Comparison of ENCODE assay signal across 8 mouse cellular contexts in the genomic region with DNA sequence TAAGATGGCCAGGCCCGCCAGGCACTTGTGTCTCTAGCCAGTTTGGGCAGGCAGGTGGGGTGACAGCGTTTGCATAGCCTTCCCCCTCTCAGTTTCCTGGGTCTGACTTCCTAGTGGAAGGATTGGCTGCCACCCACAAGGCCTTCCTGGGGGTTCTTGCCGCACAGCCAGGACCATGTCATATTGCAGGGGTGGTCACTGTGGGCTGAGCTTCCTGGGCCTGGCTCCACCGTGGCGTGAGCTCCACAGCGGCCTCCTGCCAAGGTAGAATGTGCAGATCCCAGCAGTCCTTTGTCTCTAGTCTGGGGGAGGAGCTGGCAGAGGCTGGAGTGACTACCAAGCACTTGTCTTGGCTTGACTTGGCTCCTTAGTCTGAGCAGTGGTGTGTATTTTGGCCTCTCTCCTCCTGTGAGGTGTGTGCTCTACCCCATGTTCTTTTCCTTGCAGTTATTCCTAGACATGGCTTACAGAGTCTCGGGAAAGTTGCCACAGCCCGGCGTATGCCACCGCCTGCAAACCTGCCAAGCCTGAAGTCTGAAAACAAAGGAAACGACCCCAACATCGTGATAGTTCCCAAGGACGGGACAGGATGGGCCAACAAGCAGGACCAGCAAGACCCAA. TPM values are rescaled to one million over a fixed set of nuclear protein-coding genes. Genes with fewer than 3 reads are reported as not detected.
DNase-seq lines count a peak whose midpoint lies in the region; ATAC-seq lines count a peak whose summit lies in the region.

No protein-coding gene starts in this region.

- peak; percentile 70; the same call in 1 of the 2 replicates for ATAC-seq in hindbrain, embryonic 15.5 days (ENCODE audit: low FRiP score, low read depth)
- ATAC-seq in erythroid progenitor cell, adult 5-6 weeks (replicated peaks; ENCODE audit: low FRiP score, poor library complexity, severe bottlenecking): no peak

- peak overlapping the region; percentile 25 for H3K4me2 ChIP-seq in hindbrain, embryonic 15.5 days

- 0 out of 2 replicates have a peak overlapping the region, but pooled peaks have one; percentile 3 for H3K9ac ChIP-seq in hindbrain, embryonic 15.5 days

- H3K27me3 ChIP-seq in hindbrain, embryonic 15.5 days: no peaks in the 10 kb centered on the region

- peaks cover 55% of the 10 kb centered on the region for H3K4me1 ChIP-seq in hindbrain, embryonic 15.5 days (replicated peaks)

- H3K36me3 ChIP-seq in hindbrain, embryonic 15.5 days: peaks cover 27% of the 10 kb centered on the region

- no peak overlapping the region for H3K4me3 ChIP-seq in hindbrain, embryonic 15.5 days

- WGBS in hindbrain, embryonic 15.5 days: 47% methylated on average over 13 of the region's 13 CpGs

- DNase-seq in adrenal gland, postnatal 10 days: peak; percentile 43
- DNase-seq in adrenal gland, adult 2 months: no peak
- DNase-seq in urinary bladder, postnatal 14 days (ENCODE audit: low spot score): peak; percentile 66
- DNase-seq in urinary bladder, adult 2 months (ENCODE audit: low spot score): no peak
- peak; percentile 49 for DNase-seq in lung, postnatal 14 days
- DNase-seq in thymus, adult 18-20 months: no peak

- peak overlapping the region; percentile 76 for H3K27ac ChIP-seq in hindbrain, embryonic 15.5 days (replicated peaks)

- H3K9me3 ChIP-seq in hindbrain, embryonic 15.5 days: no peaks in the 10 kb centered on the region

RNA-seq across cellular contexts. Expression of a gene that starts 31.9 kb away (rescaled TPM):
- total RNA-seq in adrenal gland, postnatal 10 days (2021): 100 to 1,000 TPM in 1 of 2 experiments, 10 to 100 TPM in 1; 83.4 to 102 TPM
- 100 to 1,000 TPM in 1 of 2 experiments, 10 to 100 TPM in 1; 93.5 to 104 TPM for total RNA-seq in adrenal gland, adult 2 months (2021)
- polyA plus RNA-seq in adrenal gland, adult 2 months (2012; rRNA removed): 70.0 and 82.7 TPM in 2 replicates
- 34.1 and 53.6 TPM in 2 replicates for polyA plus RNA-seq in urinary bladder, adult 2 months (2012; rRNA removed)
- 79.7 and 81.1 TPM in 2 replicates for polyA plus RNA-seq in hindbrain, embryonic 15.5 days (2015; fragmentation: Nextera tagmentation; extraction: Ambion mirVana)
- total RNA-seq in erythroid progenitor cell, adult 5-6 weeks (2015; ENCODE audit: low replicate concordance): 19.1 and 26.4 TPM in 2 replicates
- 11.1 and 25.3 TPM in 2 replicates for total RNA-seq in erythroid progenitor cell, adult 5-6 weeks (2017; ENCODE audit: low replicate concordance)

RNA-seq across cellular contexts. Expression of a gene that starts 53.6 kb away (rescaled TPM):
- total RNA-seq in adrenal gland, postnatal 10 days (2021): 10 to 100 TPM; 29.9 to 49.3 TPM
- 10 to 100 TPM; 32.5 to 40.4 TPM for total RNA-seq in adrenal gland, adult 2 months (2021)
- polyA plus RNA-seq in adrenal gland, adult 2 months (2012; rRNA removed): 42.8 and 49.6 TPM in 2 replicates
- 14.8 and 16.3 TPM in 2 replicates for polyA plus RNA-seq in urinary bladder, adult 2 months (2012; rRNA removed)
- 33.1 and 33.6 TPM in 2 replicates for polyA plus RNA-seq in hindbrain, embryonic 15.5 days (2015; fragmentation: Nextera tagmentation; extraction: Ambion mirVana)
- 14.1 and 23.1 TPM in 2 replicates for total RNA-seq in erythroid progenitor cell, adult 5-6 weeks (2015; ENCODE audit: low replicate concordance)
- 18.0 and 36.3 TPM in 2 replicates for total RNA-seq in erythroid progenitor cell, adult 5-6 weeks (2017; ENCODE audit: low replicate concordance)

Comparison
In these comparisons a context has a peak if more than half of its experiments do, and no peak if none do; other contexts are left out.
1. DNase-seq: peak in adrenal gland, postnatal 10 days (single experiment), urinary bladder, postnatal 14 days (single experiment) and lung, postnatal 14 days (single experiment); none in adrenal gland, adult 2 months (single experiment), urinary bladder, adult 2 months (single experiment) and thymus, adult 18-20 months (0 of 2).